28 mouse cellular contexts compared by ENCODE assay signal in the genomic region with DNA sequence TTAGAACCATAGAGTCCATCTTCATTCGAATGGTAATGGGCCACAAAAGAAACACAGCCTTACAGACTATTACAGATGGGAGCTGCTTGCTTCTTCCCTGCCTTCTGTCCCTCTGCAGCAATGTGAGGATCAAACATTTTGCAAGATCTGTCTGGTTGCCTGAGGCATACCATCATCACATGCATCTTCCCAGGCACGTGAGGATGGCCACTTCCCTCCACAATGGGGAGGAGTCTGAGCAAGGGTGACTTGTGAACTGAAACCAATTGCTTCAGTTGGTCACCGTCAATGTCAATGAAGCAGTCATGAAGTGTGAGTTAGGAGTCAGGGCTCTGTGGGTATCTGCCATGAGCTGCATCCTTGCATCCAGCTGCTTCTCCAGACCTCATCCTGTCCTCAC.
A peak's percentile ranks its signal among the peaks of the same experiment; 100 is the strongest.
DNase-seq lines count a peak whose midpoint lies in the region; ATAC-seq and TF ChIP-seq lines count a peak whose summit lies in the region.
"Had no signal": no experiment of that assay in that cellular context is flagged by ENCODE, and none has a peak within 500 bp of the region (broad histone marks: within the 10 kb centered on the region; RNA-seq: fewer than 3 reads in every experiment).

No protein-coding gene starts in this region.

- H3K36me3 ChIP-seq in heart, embryonic 12.5 days: no peaks in the 10 kb centered on the region
- no peaks in the 10 kb centered on the region for H3K36me3 ChIP-seq in liver, postnatal 0 days (replicated peaks; ENCODE audit: insufficient read depth, low read length)
- no peaks in the 10 kb centered on the region for H3K36me3 ChIP-seq in liver, embryonic 11.5 days (ENCODE audit: control insufficient read depth, insufficient read depth, low read length)
- H3K36me3 ChIP-seq in macrophage (ENCODE audit: inconsistent target): no peaks in the 10 kb centered on the region
- H3K36me3 ChIP-seq in small intestine, adult 2 months (ENCODE audit: control insufficient read depth, insufficient read depth, low read length): no peaks in the 10 kb centered on the region
- H3K36me3 ChIP-seq: embryonic facial prominence, embryonic 10.5 days; embryonic facial prominence, embryonic 15.5 days; midbrain, embryonic 13.5 days had no signal

- no peak overlapping the region for H3K27ac ChIP-seq in heart, embryonic 12.5 days (ENCODE audit: poor library complexity, severe bottlenecking)
- H3K27ac ChIP-seq in liver, postnatal 0 days (ENCODE audit: low read depth): no peak overlapping the region
- H3K27ac ChIP-seq in liver, embryonic 11.5 days (ENCODE audit: low read depth, low read length): no peak overlapping the region
- H3K27ac ChIP-seq in macrophage: peak overlapping the region; percentile 96
- peak overlapping the region; percentile 16; the same call in 1 of the 2 replicates for H3K27ac ChIP-seq in small intestine, adult 2 months (ENCODE audit: insufficient read depth, low read depth, low read length)
- no peak overlapping the region for H3K27ac ChIP-seq in left cerebral cortex, adult 2 months
- H3K27ac ChIP-seq: embryonic facial prominence, embryonic 10.5 days; embryonic facial prominence, embryonic 15.5 days; heart, adult 2 months; kidney, postnatal 0 days; midbrain, embryonic 13.5 days had no signal

- no peaks in the 10 kb centered on the region for H3K4me1 ChIP-seq in heart, embryonic 12.5 days (replicated peaks)
- H3K4me1 ChIP-seq in liver, postnatal 0 days (ENCODE audit: insufficient read depth): 0 out of 2 replicates have a peak, but pooled peaks cover 3% of the 10 kb centered on the region
- H3K4me1 ChIP-seq in liver, embryonic 11.5 days (replicated peaks; ENCODE audit: control insufficient read depth, insufficient read depth, low read length): no peaks in the 10 kb centered on the region
- no peaks in the 10 kb centered on the region for H3K4me1 ChIP-seq in small intestine, adult 2 months (ENCODE audit: control insufficient read depth, insufficient read depth, insufficient read length, low read length)
- H3K4me1 ChIP-seq: embryonic facial prominence, embryonic 15.5 days; midbrain, embryonic 13.5 days had no signal

- ATAC-seq in heart, embryonic 12.5 days (ENCODE audit: insufficient number of reproducible peaks, low FRiP score): no peak
- peak; percentile 20; the same call in 1 of the 2 replicates for ATAC-seq in liver, postnatal 0 days
- ATAC-seq in liver, embryonic 11.5 days (replicated peaks; ENCODE audit: low FRiP score): no peak
- ATAC-seq: forebrain, embryonic 14.5 days; hindbrain, embryonic 16.5 days; midbrain, embryonic 13.5 days; Patski had no signal

- H3K9me3 ChIP-seq in heart, embryonic 12.5 days (replicated peaks): no peaks in the 10 kb centered on the region
- H3K9me3 ChIP-seq in liver, postnatal 0 days (ENCODE audit: low read length): no peaks in the 10 kb centered on the region
- no peaks in the 10 kb centered on the region for H3K9me3 ChIP-seq in liver, embryonic 11.5 days (ENCODE audit: control insufficient read depth, low read length)
- H3K9me3 ChIP-seq: embryonic facial prominence, embryonic 10.5 days; embryonic facial prominence, embryonic 15.5 days; midbrain, embryonic 13.5 days had no signal

- H3K9ac ChIP-seq in heart, embryonic 12.5 days: no peak overlapping the region
- H3K9ac ChIP-seq in liver, postnatal 0 days (replicated peaks): no peak overlapping the region
- H3K9ac ChIP-seq in liver, embryonic 11.5 days (ENCODE audit: low read depth, low read length): no peak overlapping the region
- H3K9ac ChIP-seq: embryonic facial prominence, embryonic 15.5 days; midbrain, embryonic 13.5 days had no signal

- intact Hi-C loops in left cerebral cortex, adult 2 months (cut with DNase I): no loop called here

- TF ChIP-seq EP300 in liver, postnatal 0 days (IDR thresholded peaks at IDR 0.05; ENCODE audit: low read depth): no peak

- no peak overlapping the region for H3K4me2 ChIP-seq in heart, embryonic 12.5 days
- H3K4me2 ChIP-seq in liver, postnatal 0 days (ENCODE audit: low read depth, low read length): no peak overlapping the region
- H3K4me2 ChIP-seq in liver, embryonic 11.5 days: no peak overlapping the region
- H3K4me2 ChIP-seq: embryonic facial prominence, embryonic 15.5 days; midbrain, embryonic 13.5 days had no signal

- no peaks in the 10 kb centered on the region for H3K79me2 ChIP-seq in macrophage (ENCODE audit: inconsistent target)

- TF ChIP-seq CTCF in liver, postnatal 0 days (IDR thresholded peaks at IDR 0.05; ENCODE audit: low read depth): no peak
- no peak for TF ChIP-seq CTCF in small intestine, adult 2 months (IDR thresholded peaks at IDR 0.05; ENCODE audit: extremely low read depth, insufficient read length, insufficient replicate concordance, low read depth, low read length)
- no peak for TF ChIP-seq CTCF in left cerebral cortex, adult 2 months (IDR thresholded peaks at IDR 0.05)

- TF ChIP-seq POLR2A in small intestine, adult 2 months (IDR thresholded peaks at IDR 0.05; ENCODE audit: low read depth, low read length): no peak

- H3K4me3 ChIP-seq in heart, embryonic 12.5 days: no peak overlapping the region
- no peak overlapping the region for H3K4me3 ChIP-seq in liver, postnatal 0 days (ENCODE audit: low read depth, low read length)
- no peak overlapping the region for H3K4me3 ChIP-seq in liver, embryonic 11.5 days (ENCODE audit: low read depth, low read length)
- no peak overlapping the region for H3K4me3 ChIP-seq in macrophage (ENCODE audit: inconsistent target)
- no peak overlapping the region for H3K4me3 ChIP-seq in small intestine, adult 2 months (ENCODE audit: low read depth, low read length)
- H3K4me3 ChIP-seq in left cerebral cortex, adult 2 months: no peak overlapping the region
- H3K4me3 ChIP-seq: embryonic facial prominence, embryonic 10.5 days; embryonic facial prominence, embryonic 15.5 days; heart, adult 2 months; midbrain, embryonic 13.5 days had no signal

- H3K27me3 ChIP-seq in heart, embryonic 12.5 days (replicated peaks): no peaks in the 10 kb centered on the region
- no peaks in the 10 kb centered on the region for H3K27me3 ChIP-seq in liver, postnatal 0 days (ENCODE audit: insufficient read depth, low read length)
- H3K27me3 ChIP-seq in liver, embryonic 11.5 days (replicated peaks; ENCODE audit: control insufficient read depth, insufficient read depth, low read length): no peaks in the 10 kb centered on the region
- H3K27me3 ChIP-seq in small intestine, adult 2 months (ENCODE audit: control insufficient read depth, insufficient read depth, low read length): no peaks in the 10 kb centered on the region
- H3K27me3 ChIP-seq: embryonic facial prominence, embryonic 15.5 days; midbrain, embryonic 13.5 days; Patski had no signal

- DNase-seq in heart, adult 11 months: peak; percentile 91
- no peak for DNase-seq in liver, postnatal 0 days
- no peak for DNase-seq in liver, embryonic 11.5 days (ENCODE audit: low spot score)
- no peak for DNase-seq in embryo, embryonic 9.5 days (ENCODE audit: extremely low spot score)
- no peak for DNase-seq in left cerebral cortex, adult 2 months (ENCODE audit: extremely low spot score in 1 of 2, low spot score in 2 of 2)
- DNase-seq: adrenal gland, postnatal 10 days; cerebellum, adult 11-12 months; cerebellum, postnatal 10 days; gastrocnemius, postnatal 25 days; heart, postnatal 14 days; kidney, adult 2 months; kidney, postnatal 4 days; left cerebral cortex, postnatal 4 days; lung, postnatal 10 days; right cerebral cortex, postnatal 25 days; spleen, adult 18-20 months; thymus, postnatal 14 days had no signal

- 73% methylated on average over 3 of the region's 3 CpGs for WGBS in heart, embryonic 12.5 days
- 47% methylated on average over 3 of the region's 3 CpGs for whole genome bisulfite sequencing in liver, postnatal 0 days (ENCODE audit: insufficient replicate concordance)
- 64% methylated on average over 3 of the region's 3 CpGs for WGBS in liver, embryonic 11.5 days
- WGBS in macrophage (ENCODE audit: missing documents): 20% methylated on average over 3 of the region's 3 CpGs
- WGBS in small intestine, adult 2 months: 64% methylated on average over 3 of the region's 3 CpGs

Comparison
In these comparisons a context has a peak if more than half of its experiments do, and no peak if none do; other contexts are left out.
1. H3K27ac ChIP-seq: peak in macrophage (single experiment) and small intestine, adult 2 months (single experiment); none in heart, embryonic 12.5 days (single experiment), liver, postnatal 0 days (single experiment), liver, embryonic 11.5 days (single experiment) and left cerebral cortex, adult 2 months (single experiment).